Mouse (Mus musculus) bone marrow macrophage, adult 2 months (primary cell): ENCODE data around the gene Ube2o.

Experiments
- CTCF ChIP-seq: IDR thresholded peaks from 2 replicates; pipeline ENCODE4 v1.5.1; 2012; ENCODE audit warnings: low read depth, mild to moderate bottlenecking, low read length, moderate library complexity
- POLR2A ChIP-seq: IDR thresholded peaks from 2 replicates; pipeline ENCODE4 v1.6.1; 2012; ENCODE audit warnings: mild to moderate bottlenecking, low read depth, low read length, borderline replicate concordance

GRCm38 (mm10) chr11:116567531-116567930, 13.7 kb downstream of the Ube2o start:
- TF ChIP-seq CTCF (no peak), POLR2A (no peak)
